Mouse (Mus musculus): ENCODE measurements around the gene Pon1.

Pon1 gene

GRCm38 (mm10) chr6:5134986-5135385, 58.8 kb downstream of the Pon1 start:
- DNase-seq = no peak

GRCm38 (mm10) chr6:5129364-5130093, 64.2 kb downstream of the Pon1 start:
- DNase-seq = no peak

- no peak for DNase-seq
Observed at GRCm38 (mm10) chr6:5120229-5120628, 73.5 kb downstream of the Pon1 start.

- no peak for DNase-seq
Observed at GRCm38 (mm10) chr6:5119181-5119910, 74.4 kb downstream of the Pon1 start.
